In genomic region chr15:21375460-21375859, GRCm38 (mm10) we compare ENCODE assay signal across 24 mouse cellular contexts.
DNase-seq lines count a peak whose midpoint lies in the region; ATAC-seq and TF ChIP-seq lines count a peak whose summit lies in the region.
"Had no signal": no experiment of that assay in that cellular context is flagged by ENCODE, and none has a peak within 500 bp of the region (broad histone marks: within the 10 kb centered on the region; RNA-seq: fewer than 3 reads in every experiment).

No protein-coding gene starts in this region.

- H3K4me2 ChIP-seq in forebrain, embryonic 16.5 days (ENCODE audit: low read length), result no peak overlapping the region
- no peak overlapping the region for H3K4me2 ChIP-seq in forebrain, embryonic 14.5 days (ENCODE audit: low read length)
- H3K4me2 ChIP-seq in intestine, embryonic 15.5 days (replicated peaks), result no peak overlapping the region
- no peak overlapping the region for H3K4me2 ChIP-seq in intestine, postnatal 0 days (replicated peaks; ENCODE audit: low read depth)
- H3K4me2 ChIP-seq in neural tube, embryonic 15.5 days, result no peak overlapping the region
- H3K4me2 ChIP-seq: embryonic facial prominence, embryonic 12.5 days; forebrain, embryonic 13.5 days had no signal

- no peaks in the 10 kb centered on the region for H3K27me3 ChIP-seq in forebrain, embryonic 16.5 days (replicated peaks; ENCODE audit: control insufficient read depth, insufficient read depth, low read length)
- no peaks in the 10 kb centered on the region for H3K27me3 ChIP-seq in forebrain, embryonic 14.5 days (replicated peaks; ENCODE audit: control insufficient read depth, insufficient read depth, low read length)
- H3K27me3 ChIP-seq in intestine, embryonic 15.5 days (replicated peaks), result no peaks in the 10 kb centered on the region
- no peaks in the 10 kb centered on the region for H3K27me3 ChIP-seq in intestine, postnatal 0 days (replicated peaks; ENCODE audit: control insufficient read depth, insufficient read depth, low read length)
- no peaks in the 10 kb centered on the region for H3K27me3 ChIP-seq in neural tube, embryonic 15.5 days (replicated peaks)
- H3K27me3 ChIP-seq: CH12.LX; embryonic facial prominence, embryonic 12.5 days; forebrain, embryonic 13.5 days; Patski had no signal

- no peak for TF ChIP-seq CTCF in intestine, postnatal 0 days (IDR thresholded peaks at IDR 0.05; ENCODE audit: low read depth)

- H3K4me3 ChIP-seq in forebrain, embryonic 16.5 days (replicated peaks; ENCODE audit: low read length), result no peak overlapping the region
- no peak overlapping the region for H3K4me3 ChIP-seq in forebrain, embryonic 14.5 days (ENCODE audit: low read depth, low read length)
- no peak overlapping the region for H3K4me3 ChIP-seq in intestine, embryonic 15.5 days (replicated peaks)
- no peak overlapping the region for H3K4me3 ChIP-seq in intestine, postnatal 0 days (ENCODE audit: low read depth, low read length)
- no peak overlapping the region for H3K4me3 ChIP-seq in neural tube, embryonic 15.5 days (replicated peaks)
- H3K4me3 ChIP-seq: embryonic facial prominence, embryonic 10.5 days; embryonic facial prominence, embryonic 12.5 days; forebrain, embryonic 13.5 days had no signal

- ATAC-seq in forebrain, embryonic 16.5 days, result peak; percentile 20; the same call in 1 of the 2 replicates
- ATAC-seq in forebrain, embryonic 14.5 days, result no peak
- 0 out of 2 replicates have a peak, but pooled peaks have one; percentile 53 for ATAC-seq in intestine, embryonic 15.5 days
- ATAC-seq in intestine, postnatal 0 days, result no peak
- ATAC-seq in neural tube, embryonic 15.5 days (ENCODE audit: low FRiP score), result peak; percentile 66
- ATAC-seq: activated CD4-positive, CD25-positive, alpha-beta regulatory T cell, adult 4 months; CD4-positive, CD25-positive, alpha-beta regulatory T cell, adult 4 months; forebrain, postnatal 0 days; Patski had no signal

- H3K9me3 ChIP-seq in forebrain, embryonic 16.5 days (ENCODE audit: control insufficient read depth, low read length), result no peaks in the 10 kb centered on the region
- H3K9me3 ChIP-seq in forebrain, embryonic 14.5 days (replicated peaks; ENCODE audit: control insufficient read depth, low read length), result no peaks in the 10 kb centered on the region
- no peaks in the 10 kb centered on the region for H3K9me3 ChIP-seq in intestine, embryonic 15.5 days
- no peaks in the 10 kb centered on the region for H3K9me3 ChIP-seq in intestine, postnatal 0 days (ENCODE audit: control insufficient read depth)
- H3K9me3 ChIP-seq in neural tube, embryonic 15.5 days (replicated peaks), result no peaks in the 10 kb centered on the region
- H3K9me3 ChIP-seq: embryonic facial prominence, embryonic 10.5 days; embryonic facial prominence, embryonic 12.5 days; forebrain, embryonic 13.5 days; G1E had no signal

- H3K9ac ChIP-seq in forebrain, embryonic 16.5 days (replicated peaks; ENCODE audit: low read depth, low read length), result no peak overlapping the region
- no peak overlapping the region for H3K9ac ChIP-seq in forebrain, embryonic 14.5 days (ENCODE audit: low read length)
- H3K9ac ChIP-seq in intestine, embryonic 15.5 days, result no peak overlapping the region
- H3K9ac ChIP-seq in intestine, postnatal 0 days (ENCODE audit: low read depth, low read length), result no peak overlapping the region
- H3K9ac ChIP-seq in neural tube, embryonic 15.5 days (replicated peaks), result no peak overlapping the region
- H3K9ac ChIP-seq: embryonic facial prominence, embryonic 12.5 days; forebrain, embryonic 13.5 days; forebrain, postnatal 0 days had no signal

- 74% methylated on average over 5 of the region's 5 CpGs for WGBS in forebrain, embryonic 16.5 days
- 82% methylated on average over 5 of the region's 5 CpGs for WGBS in forebrain, embryonic 14.5 days
- 33% methylated on average over 5 of the region's 5 CpGs for WGBS in intestine, embryonic 15.5 days
- WGBS in intestine, postnatal 0 days, result 32% methylated on average over 5 of the region's 5 CpGs
- 43% methylated on average over 5 of the region's 5 CpGs for WGBS in neural tube, embryonic 15.5 days

- no peaks in the 10 kb centered on the region for H3K4me1 ChIP-seq in forebrain, embryonic 16.5 days (replicated peaks; ENCODE audit: control insufficient read depth, insufficient read depth, low read length)
- no peaks in the 10 kb centered on the region for H3K4me1 ChIP-seq in forebrain, embryonic 14.5 days (ENCODE audit: control insufficient read depth, insufficient read depth, low read length)
- H3K4me1 ChIP-seq in intestine, embryonic 15.5 days (replicated peaks), result no peaks in the 10 kb centered on the region
- no peaks in the 10 kb centered on the region for H3K4me1 ChIP-seq in intestine, postnatal 0 days (replicated peaks; ENCODE audit: control insufficient read depth, insufficient read depth, low read length)
- peaks cover 8% of the 10 kb centered on the region; the same call in 1 of the 2 replicates for H3K4me1 ChIP-seq in neural tube, embryonic 15.5 days
- H3K4me1 ChIP-seq: embryonic facial prominence, embryonic 10.5 days; embryonic facial prominence, embryonic 12.5 days; forebrain, embryonic 13.5 days had no signal

- no peak overlapping the region for H3K27ac ChIP-seq in forebrain, embryonic 16.5 days (ENCODE audit: low read length)
- H3K27ac ChIP-seq in forebrain, embryonic 14.5 days (ENCODE audit: low read depth, low read length), result no peak overlapping the region
- no peak overlapping the region for H3K27ac ChIP-seq in intestine, embryonic 15.5 days
- no peak overlapping the region for H3K27ac ChIP-seq in intestine, postnatal 0 days (ENCODE audit: low read depth, low read length)
- no peak overlapping the region for H3K27ac ChIP-seq in neural tube, embryonic 15.5 days (replicated peaks)
- H3K27ac ChIP-seq: embryonic facial prominence, embryonic 10.5 days; embryonic facial prominence, embryonic 12.5 days; forebrain, embryonic 13.5 days had no signal

- H3K36me3 ChIP-seq in forebrain, embryonic 16.5 days (ENCODE audit: control insufficient read depth, insufficient read depth), result no peaks in the 10 kb centered on the region
- no peaks in the 10 kb centered on the region for H3K36me3 ChIP-seq in forebrain, embryonic 14.5 days (ENCODE audit: control insufficient read depth, insufficient read depth, low read length)
- H3K36me3 ChIP-seq in intestine, embryonic 15.5 days, result no peaks in the 10 kb centered on the region
- H3K36me3 ChIP-seq in intestine, postnatal 0 days (ENCODE audit: control insufficient read depth, insufficient read depth), result no peaks in the 10 kb centered on the region
- no peaks in the 10 kb centered on the region for H3K36me3 ChIP-seq in neural tube, embryonic 15.5 days
- H3K36me3 ChIP-seq: embryonic facial prominence, embryonic 10.5 days; embryonic facial prominence, embryonic 12.5 days; G1E had no signal

- DNase-seq in forebrain, embryonic 14.5 days (ENCODE audit: low spot score), result no peak
- no peak for DNase-seq in neural tube, embryonic 10.5 days (ENCODE audit: extremely low spot score, low spot score)
- DNase-seq: adrenal gland, adult 8-10 months; adrenal gland, postnatal 14 days; adrenal gland, postnatal 36 days; B cell, adult 2 months; cerebellum, adult 11-12 months; cerebellum, adult 2 months; cerebellum, adult 9-10 months; cerebellum, postnatal 10 days; cerebellum, postnatal 25 days; forebrain, postnatal 0 days had no signal

Comparison
In these comparisons a context has a peak if more than half of its experiments do, and no peak if none do; other contexts are left out.
1. ATAC-seq: peak in forebrain, embryonic 16.5 days (single experiment), intestine, embryonic 15.5 days (single experiment) and neural tube, embryonic 15.5 days (single experiment); none in forebrain, embryonic 14.5 days (single experiment) and intestine, postnatal 0 days (single experiment).